Mouse (Mus musculus): ENCODE measurements at regions not wholly inside any gene's neighbourhood (a gene's known extent, or its start where the extent isn't known, plus 50 kb on each side); places are given as distances from the start of the nearest gene placed in this dataset.

GRCm38 (mm10) chr9:13969262-13969661, 141.7 kb downstream of the Fam76b start:
- TF ChIP-seq POLR2A (IDR thresholded peaks at IDR 0.05; ENCODE audit: extremely low read depth, insufficient read depth, low read length) (no peak), CTCF (IDR thresholded peaks at IDR 0.05; ENCODE audit: extremely low read depth, insufficient read depth, low read length) (no peak)
